Mouse (Mus musculus) heart, embryonic 10.5 days (tissue): ENCODE results near the gene 1700001C19Rik. TPM values are rescaled to one million over a fixed set of nuclear protein-coding genes. Genes with fewer than 3 reads are reported as not detected.

Experiments used
- DNase-seq: peaks from one replicate; pipeline ENCODE4 v3.0.0-alpha.2; 2017; ENCODE audit warnings: low spot score
- H3K27ac ChIP-seq: fragments of 300-500 bp; sonication (generic); 2 replicates; pipeline ENCODE4 v1.5.1; 2016; ENCODE audit warnings: mild to moderate bottlenecking
- H3K27me3 ChIP-seq: fragments of 300-500 bp; sonication (generic); 2 replicates; pipeline ENCODE4 v1.6.1; 2016; ENCODE audit warnings: mild to moderate bottlenecking; ENCODE audit not compliant: poor library complexity, insufficient read depth, severe bottlenecking
- H3K36me3 ChIP-seq: fragments of 300-500 bp; sonication (generic); 2 replicates; pipeline ENCODE4 v1.6.1; 2016; ENCODE audit warnings: mild to moderate bottlenecking, moderate library complexity
- H3K4me1 ChIP-seq: fragments of 300-500 bp; sonication (generic); 2 replicates; pipeline ENCODE4 v1.6.1; 2016; ENCODE audit warnings: mild to moderate bottlenecking
- H3K4me3 ChIP-seq: fragments of 300-500 bp; sonication (generic); 2 replicates; pipeline ENCODE4 v1.5.1; 2016; ENCODE audit warnings: mild to moderate bottlenecking, moderate library complexity
- H3K9me3 ChIP-seq: fragments of 300-500 bp; sonication (generic); 2 replicates; pipeline ENCODE4 v1.6.1; 2016; ENCODE audit warnings: mild to moderate bottlenecking, moderate library complexity
- WGBS: fragments of 180-500 bp; shearing (Covaris S2); methylation state at CpG from one replicate; pipeline ENCODE4 v1.1.7; 2016; 5-methylcytosine and 5-hydroxymethylcytosine counted together
- polyA plus RNA-seq: library from polyadenylated mRNA; unstranded; fragments of >200 nt; fragmentation: Nextera tagmentation; extraction: Ambion mirVana; gene quantifications from 2 replicates; pipeline ENCODE4 v1.2.1, GENCODE M21; 2016

1700001C19Rik gene
- polyA plus RNA-seq, 1 experiment from 2014 or later = 0.63 TPM

DNA sequence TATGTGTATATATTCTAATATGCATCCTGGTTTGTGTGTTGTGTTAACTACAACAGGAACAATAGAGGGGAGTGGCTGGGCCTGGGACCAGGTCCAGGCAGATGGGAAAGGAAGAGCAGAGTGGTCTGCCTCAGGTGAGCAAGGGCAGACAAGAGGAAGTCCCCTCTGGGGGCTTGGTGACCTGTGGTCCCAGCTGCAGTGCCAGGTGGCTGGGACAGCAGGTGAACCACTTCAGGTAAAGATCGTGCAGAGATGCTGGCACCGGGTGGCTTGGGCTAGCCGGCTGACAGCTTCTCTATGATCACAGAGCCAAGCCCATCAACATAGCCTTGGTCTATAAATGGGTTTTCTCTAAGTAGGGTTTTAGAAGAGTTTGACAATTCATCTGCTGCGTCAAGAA, 32.9 kb upstream of the 1700001C19Rik start:
- Histone ChIP-seq H3K4me1 (peaks cover 55% of the 10 kb centered on the region), H3K27me3 (peaks cover 60% of the 10 kb centered on the region), H3K9me3 (no peaks in the 10 kb centered on the region), H3K27ac (no peak overlapping the region), H3K4me3 (no peak overlapping the region), H3K36me3 (peaks cover 10% of the 10 kb centered on the region)
- no peak for DNase-seq
- 87% methylated on average over 4 of the region's 4 CpGs for WGBS

DNA sequence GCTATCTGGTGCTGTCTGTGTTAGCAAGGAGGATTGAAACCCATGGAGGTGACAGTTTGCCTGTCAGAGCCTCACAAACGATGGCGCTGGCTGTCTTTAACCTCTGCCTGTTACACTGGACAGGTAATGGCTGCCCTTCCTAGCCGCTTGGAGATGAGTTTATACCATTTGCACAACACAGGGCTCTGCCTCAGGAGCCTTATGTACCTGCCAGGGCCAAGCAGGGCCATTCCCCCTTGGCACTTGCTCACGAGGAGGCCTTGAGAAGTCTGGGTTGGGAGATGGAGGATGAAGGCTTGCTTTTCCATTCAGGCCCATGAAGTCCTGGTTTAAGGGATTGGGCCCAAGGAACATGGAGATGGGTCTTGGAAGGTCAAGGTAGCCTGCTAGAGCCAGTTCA, 32.5 kb upstream of the 1700001C19Rik start:
- Histone ChIP-seq H3K27me3 (peaks cover 65% of the 10 kb centered on the region), H3K27ac (no peak overlapping the region), H3K4me3 (no peak overlapping the region), H3K9me3 (no peaks in the 10 kb centered on the region), H3K36me3 (peaks cover 10% of the 10 kb centered on the region), H3K4me1 (peaks cover 60% of the 10 kb centered on the region)
- DNase-seq = no peak
- 81% methylated on average over 4 of the region's 4 CpGs for WGBS

DNA sequence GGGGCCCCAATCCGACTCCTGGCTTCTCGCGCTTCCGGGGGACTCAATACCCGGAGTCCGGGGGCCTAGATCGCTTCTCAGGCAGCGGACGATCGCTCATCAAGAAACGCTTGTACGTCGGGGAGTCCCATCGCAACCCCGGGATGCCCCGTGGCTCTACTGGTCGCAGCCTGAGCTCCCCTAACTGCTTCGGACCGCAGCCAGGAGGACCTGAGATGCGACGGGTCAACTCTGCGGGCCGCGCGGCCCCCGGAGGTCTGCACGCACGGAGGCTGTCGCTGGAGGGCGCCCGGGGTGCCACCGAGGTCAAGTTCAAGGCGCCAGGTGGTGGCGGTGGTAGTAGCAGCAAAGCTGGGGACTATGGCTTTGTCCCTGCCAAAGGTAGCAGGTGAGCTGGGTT, 31.3 kb upstream of the 1700001C19Rik start:
- H3K4me3 ChIP-seq = peak overlapping the region; percentile 55
- WGBS = 6% methylated on average over 34 of the region's 34 CpGs
- H3K36me3 ChIP-seq = peaks cover 10% of the 10 kb centered on the region
- DNase-seq = no peak
- peaks cover 72% of the 10 kb centered on the region for H3K4me1 ChIP-seq
- no peaks in the 10 kb centered on the region for H3K9me3 ChIP-seq
- peaks cover 73% of the 10 kb centered on the region for H3K27me3 ChIP-seq
- H3K27ac ChIP-seq = peak overlapping the region; percentile 84

DNA sequence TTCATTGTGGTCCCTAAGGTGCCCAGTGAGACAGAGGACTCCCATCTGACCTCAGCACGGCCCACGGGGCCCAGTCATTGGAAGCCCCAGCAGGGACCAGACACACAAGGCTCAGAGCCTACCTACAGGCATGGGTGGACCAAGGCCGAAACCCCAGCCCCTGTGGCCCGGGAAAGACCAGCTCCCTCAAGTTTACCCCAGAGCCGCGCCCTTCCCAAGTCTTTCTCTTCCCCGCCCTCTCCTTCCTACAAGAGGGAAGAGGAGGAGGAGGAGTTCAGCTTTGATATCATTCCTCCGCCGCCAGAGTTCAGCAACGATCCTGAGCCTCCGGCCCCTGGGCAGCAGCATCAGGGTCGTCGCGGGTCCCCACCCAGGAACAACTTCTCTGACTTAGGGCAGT, 30.9 kb upstream of the 1700001C19Rik start:
- WGBS = 17% methylated on average over 11 of the region's 14 CpGs
- Histone ChIP-seq H3K36me3 (peaks cover 10% of the 10 kb centered on the region), H3K27me3 (peaks cover 73% of the 10 kb centered on the region), H3K27ac (peak overlapping the region; percentile 84), H3K4me1 (peaks cover 72% of the 10 kb centered on the region), H3K9me3 (no peaks in the 10 kb centered on the region), H3K4me3 (peak overlapping the region; percentile 55)
- no peak for DNase-seq

DNA sequence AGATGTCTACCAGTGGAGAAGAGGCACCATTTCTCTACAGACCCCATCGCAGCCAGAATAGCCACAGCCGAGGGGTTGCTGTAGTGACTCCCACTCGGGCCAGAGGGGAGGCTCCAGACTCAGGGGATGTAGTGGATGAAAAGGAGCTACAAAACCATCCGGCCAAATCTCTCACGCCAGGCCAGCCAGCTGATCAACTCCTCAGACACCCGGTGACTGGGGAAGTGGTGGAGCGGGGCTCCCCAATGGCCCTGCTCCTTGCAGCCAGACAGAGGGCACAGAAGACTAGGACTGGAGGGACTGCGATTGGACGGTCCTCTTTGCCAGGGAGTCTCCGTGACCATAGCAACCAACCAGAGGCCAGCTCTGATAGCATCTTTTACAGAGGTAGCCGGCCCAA, 30.5 kb upstream of the 1700001C19Rik start:
- Histone ChIP-seq H3K27me3 (peaks cover 73% of the 10 kb centered on the region), H3K4me3 (peak overlapping the region; percentile 55)
- 61% methylated on average over 11 of the region's 11 CpGs for WGBS

GRCm38 (mm10) chr17:47466284-47466683, 29.1 kb upstream of the 1700001C19Rik start:
- Histone ChIP-seq H3K27ac (peak overlapping the region; percentile 17), H3K9me3 (no peaks in the 10 kb centered on the region), H3K36me3 (peaks cover 10% of the 10 kb centered on the region), H3K4me1 (peaks cover 75% of the 10 kb centered on the region), H3K27me3 (peaks cover 73% of the 10 kb centered on the region), H3K4me3 (no peak overlapping the region)
- no peak for DNase-seq
- WGBS = 44% methylated on average over 9 of the region's 9 CpGs

More for the DNA sequence above, 30.5 kb upstream of the 1700001C19Rik start:
- DNase-seq = no peak
- H3K36me3 ChIP-seq = peaks cover 10% of the 10 kb centered on the region
- H3K4me1 ChIP-seq = peaks cover 72% of the 10 kb centered on the region
- no peak overlapping the region; the same call in 1 of the 2 replicates for H3K27ac ChIP-seq
- no peaks in the 10 kb centered on the region for H3K9me3 ChIP-seq

DNA sequence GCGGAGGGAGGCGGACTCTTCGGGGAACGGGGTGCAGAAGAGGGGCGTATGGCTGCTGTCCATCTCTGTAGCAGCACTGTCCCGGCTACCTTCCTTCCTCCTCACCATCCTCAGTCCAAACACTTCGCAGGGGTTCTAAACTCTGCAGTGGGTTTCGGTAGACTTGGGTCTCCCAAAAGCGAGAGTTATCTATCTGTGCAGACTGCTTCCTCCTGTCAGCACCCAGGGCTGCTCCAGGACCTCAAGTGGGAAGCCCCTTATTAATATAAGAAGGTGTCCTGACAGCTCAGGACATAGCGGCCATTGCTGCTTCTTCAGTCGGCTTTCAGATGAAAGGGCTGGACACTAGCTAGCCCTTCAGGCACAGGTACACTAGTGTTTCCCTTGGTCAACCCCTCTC, 27.8 kb upstream of the 1700001C19Rik start:
- no peak overlapping the region for H3K4me3 ChIP-seq
- H3K27me3 ChIP-seq = peaks cover 71% of the 10 kb centered on the region
- H3K27ac ChIP-seq = 0 out of 2 replicates have a peak overlapping the region, but pooled peaks have one; percentile 38
- peaks cover 10% of the 10 kb centered on the region for H3K36me3 ChIP-seq
- no peak for DNase-seq
- 70% methylated on average over 11 of the region's 11 CpGs for WGBS
- H3K4me1 ChIP-seq = peaks cover 80% of the 10 kb centered on the region
- no peaks in the 10 kb centered on the region for H3K9me3 ChIP-seq

GRCm38 (mm10) chr17:47464248-47464965, 27.2 kb upstream of the 1700001C19Rik start:
- Histone ChIP-seq H3K4me1 (peaks cover 85% of the 10 kb centered on the region), H3K27ac (0 out of 2 replicates have a peak overlapping the region, but pooled peaks have one; percentile 4), H3K27me3 (peaks cover 66% of the 10 kb centered on the region), H3K4me3 (no peak overlapping the region), H3K36me3 (peaks cover 10% of the 10 kb centered on the region), H3K9me3 (no peaks in the 10 kb centered on the region)
- 40% methylated on average over 12 of the region's 12 CpGs for WGBS
- no peak for DNase-seq

GRCm38 (mm10) chr17:47462728-47463388, 25.7 kb upstream of the 1700001C19Rik start:
- no peak for DNase-seq
- no peaks in the 10 kb centered on the region for H3K9me3 ChIP-seq
- peaks cover 10% of the 10 kb centered on the region for H3K36me3 ChIP-seq
- peaks cover 78% of the 10 kb centered on the region for H3K4me1 ChIP-seq
- peaks cover 50% of the 10 kb centered on the region for H3K27me3 ChIP-seq
- H3K27ac ChIP-seq = peak overlapping the region; percentile 26; the same call in 1 of the 2 replicates
- WGBS = 31% methylated on average over 9 of the region's 9 CpGs
- H3K4me3 ChIP-seq = no peak overlapping the region

DNA sequence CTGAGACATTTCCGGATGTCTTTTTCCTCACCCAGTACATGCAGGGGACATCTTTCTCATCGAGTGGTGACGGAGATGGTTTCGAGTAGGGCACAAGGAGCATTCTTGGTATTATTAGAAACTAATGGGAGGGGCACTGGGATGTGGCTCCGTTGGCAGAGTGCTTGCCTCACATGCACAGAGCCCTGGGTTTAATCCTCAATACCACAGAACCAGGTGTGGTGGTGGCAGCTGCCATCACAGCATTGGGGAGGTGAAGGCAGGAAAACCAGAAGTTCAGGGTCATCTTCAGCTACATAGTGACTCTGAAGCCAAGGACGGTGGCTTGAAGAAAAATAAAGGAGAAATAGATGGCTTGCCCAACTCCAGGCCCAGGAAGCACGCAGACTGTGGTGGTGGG, 25.0 kb upstream of the 1700001C19Rik start:
- Histone ChIP-seq H3K27me3 (peaks cover 44% of the 10 kb centered on the region), H3K27ac (peak overlapping the region; percentile 26; the same call in 1 of the 2 replicates)
- 50% methylated on average over 7 of the region's 7 CpGs for WGBS

DNA sequence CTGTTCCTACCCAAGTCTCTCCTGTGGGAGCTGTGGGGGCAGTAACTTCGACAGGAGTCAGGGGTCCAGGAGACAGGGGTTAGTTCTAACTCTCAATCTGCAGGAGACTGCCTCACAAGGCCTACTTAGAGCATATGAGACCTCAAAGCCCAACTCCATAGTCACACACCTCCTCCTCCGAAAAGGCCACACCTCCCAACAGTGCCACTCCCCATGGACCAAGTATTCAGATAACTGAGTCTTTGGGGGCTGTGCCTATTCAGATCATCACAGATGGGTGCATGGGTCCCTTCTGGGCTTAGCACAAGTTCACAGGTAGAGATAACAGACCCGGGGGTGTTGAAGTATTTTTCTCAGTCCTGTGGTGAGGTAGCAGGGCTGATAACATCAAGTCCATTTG, 24.5 kb upstream of the 1700001C19Rik start:
- H3K36me3 ChIP-seq = no peaks in the 10 kb centered on the region; the same call in 1 of the 2 replicates
- peaks cover 39% of the 10 kb centered on the region for H3K27me3 ChIP-seq
- H3K4me1 ChIP-seq = peaks cover 77% of the 10 kb centered on the region
- no peaks in the 10 kb centered on the region for H3K9me3 ChIP-seq
- H3K27ac ChIP-seq = no peak overlapping the region
- 41% methylated on average over 3 of the region's 3 CpGs for WGBS
- DNase-seq = no peak
- no peak overlapping the region for H3K4me3 ChIP-seq

More for the DNA sequence above, 25.0 kb upstream of the 1700001C19Rik start:
- peaks cover 76% of the 10 kb centered on the region for H3K4me1 ChIP-seq
- no peak for DNase-seq
- H3K4me3 ChIP-seq = no peak overlapping the region
- H3K36me3 ChIP-seq = peaks cover 4% of the 10 kb centered on the region; the same call in 1 of the 2 replicates
- H3K9me3 ChIP-seq = no peaks in the 10 kb centered on the region

- Histone ChIP-seq H3K4me3 (no peak overlapping the region), H3K36me3 (0 out of 2 replicates have a peak, but pooled peaks cover 3% of the 10 kb centered on the region), H3K9me3 (no peaks in the 10 kb centered on the region), H3K27ac (0 out of 2 replicates have a peak overlapping the region, but pooled peaks have one; percentile 5), H3K4me1 (peaks cover 73% of the 10 kb centered on the region), H3K27me3 (peaks cover 16% of the 10 kb centered on the region; the same call in 1 of the 2 replicates)
- 45% methylated on average over 3 of the region's 3 CpGs for WGBS
- DNase-seq = no peak
Observed at GRCm38 (mm10) chr17:47459341-47459919, 22.3 kb upstream of the 1700001C19Rik start.

DNA sequence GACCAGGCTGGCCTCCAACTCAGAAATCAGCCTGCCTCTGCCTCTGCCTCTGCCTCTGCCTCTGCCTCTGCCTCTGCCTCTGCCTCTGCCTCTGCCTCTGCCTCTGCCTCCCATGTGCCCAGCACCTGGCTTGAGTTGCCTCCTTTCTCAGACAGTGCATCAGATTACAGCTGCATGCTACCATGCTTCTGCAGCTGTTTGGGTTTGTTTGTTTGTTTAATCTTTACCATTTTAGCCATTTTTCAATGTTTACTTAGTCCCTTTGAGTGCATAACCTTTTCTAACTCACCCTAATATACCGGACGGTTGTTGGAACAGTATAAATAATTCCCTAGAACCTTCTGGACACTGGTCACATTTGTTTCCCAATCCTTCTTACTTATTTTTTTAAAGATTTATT, 21.8 kb upstream of the 1700001C19Rik start:
- H3K36me3 ChIP-seq = 0 out of 2 replicates have a peak, but pooled peaks cover 3% of the 10 kb centered on the region
- H3K27ac ChIP-seq = no peak overlapping the region
- H3K9me3 ChIP-seq = no peaks in the 10 kb centered on the region
- H3K27me3 ChIP-seq = peaks cover 11% of the 10 kb centered on the region; the same call in 1 of the 2 replicates
- 85% methylated on average over 2 of the region's 2 CpGs for WGBS
- no peak overlapping the region for H3K4me3 ChIP-seq
- peaks cover 69% of the 10 kb centered on the region for H3K4me1 ChIP-seq
- no peak for DNase-seq
